Mouse (Mus musculus) forebrain, postnatal 0 days (tissue): ENCODE measurements around the gene Oard1. TPM values are rescaled to one million over a fixed set of nuclear protein-coding genes. Genes with fewer than 3 reads are reported as not detected.
A peak's percentile ranks its signal among the peaks of the same experiment; 100 is the strongest.

Source experiments
- ATAC-seq: fragments of 200-750 bp; cut with Nextera tagmentation; 2 replicates; pipeline ENCODE4 v1.8.0; 2017; ENCODE audit warnings: mild to moderate bottlenecking, moderate library complexity
- DNase-seq: peaks from one replicate; pipeline ENCODE4 v3.0.0-alpha.2; 2015
- H3K27ac ChIP-seq: fragments of 300-500 bp; sonication (generic); 2 replicates; pipeline ENCODE4 v1.5.1; 2014; ENCODE audit warnings: low read depth, mild to moderate bottlenecking, antibody characterized with exemption, low read length, moderate library complexity, mixed read lengths
- H3K27me3 ChIP-seq: fragments of 300-500 bp; sonication (generic); 2 replicates; pipeline ENCODE4 v1.6.1; 2014; ENCODE audit warnings: mild to moderate bottlenecking, low read length, mixed read lengths; ENCODE audit not compliant: insufficient read depth
- H3K36me3 ChIP-seq: fragments of 300-500 bp; sonication (generic); 2 replicates; pipeline ENCODE4 v1.6.1; 2014; ENCODE audit warnings: mild to moderate bottlenecking, moderate library complexity; ENCODE audit not compliant: insufficient read depth
- H3K4me1 ChIP-seq: fragments of 300-500 bp; sonication (generic); 2 replicates; pipeline ENCODE4 v1.6.1; 2014; ENCODE audit warnings: antibody characterized with exemption; ENCODE audit not compliant: insufficient read depth
- H3K4me2 ChIP-seq: fragments of 300-500 bp; sonication (generic); 2 replicates; pipeline ENCODE4 v1.6.1; 2014; ENCODE audit warnings: low read depth, mild to moderate bottlenecking, moderate library complexity
- H3K4me3 ChIP-seq: fragments of 300-500 bp; sonication (generic); 2 replicates; pipeline ENCODE4 v1.5.1; 2014; ENCODE audit warnings: low read depth, low read length, mixed read lengths
- H3K9ac ChIP-seq: fragments of 300-500 bp; sonication (generic); 2 replicates; pipeline ENCODE4 v1.6.1; 2014; ENCODE audit warnings: mild to moderate bottlenecking
- H3K9me3 ChIP-seq: fragments of 300-500 bp; sonication (generic); 2 replicates; pipeline ENCODE4 v1.6.1; 2016; ENCODE audit warnings: low read length
- CTCF ChIP-seq: sonication (generic); IDR thresholded peaks from 2 replicates; pipeline ENCODE4 v1.5.1; 2016; ENCODE audit warnings: antibody characterized with exemption, control low read depth, low read depth
- WGBS: fragments of 180-500 bp; shearing (Covaris S2); extraction: QIAGEN DNeasy Blood & Tissue Kit; methylation state at CpG from one replicate; pipeline ENCODE4 v1.1.7; 2014; 5-methylcytosine and 5-hydroxymethylcytosine counted together
- polyA plus RNA-seq: library from polyadenylated mRNA; unstranded; fragments of >200 nt; fragmentation: Nextera tagmentation; extraction: Ambion mirVana; gene quantifications from 2 replicates; pipeline ENCODE4 v1.2.1, GENCODE M21; 2015
- total RNA-seq: library from RNA; depleted of rRNA; stranded (reverse); fragments of >200 nt; gene quantifications from 2 replicates; pipeline ENCODE4 v1.2.3, GENCODE M21; 2014

Oard1 gene
- total and polyA plus RNA-seq, 2 experiments from 2014 or later, result 18.7 to 36.0 TPM

- WGBS, result 75% methylated on average over 5 of the region's 5 CpGs
- H3K27me3 ChIP-seq, result no peaks in the 10 kb centered on the region
- H3K9me3 ChIP-seq, result no peaks in the 10 kb centered on the region
- DNase-seq (no peak), ATAC-seq (no peak)
- no peaks in the 10 kb centered on the region for H3K4me1 ChIP-seq
- H3K36me3 ChIP-seq, result no peaks in the 10 kb centered on the region
- no peak overlapping the region for H3K4me3 ChIP-seq
- TF ChIP-seq CTCF, result no peak
- H3K4me2 ChIP-seq, result no peak overlapping the region
- no peak overlapping the region for H3K9ac ChIP-seq
- H3K27ac ChIP-seq, result no peak overlapping the region
Observed at GRCm38 (mm10) chr17:48434479-48434878, 24.7 kb downstream of the Oard1 start.

DNA sequence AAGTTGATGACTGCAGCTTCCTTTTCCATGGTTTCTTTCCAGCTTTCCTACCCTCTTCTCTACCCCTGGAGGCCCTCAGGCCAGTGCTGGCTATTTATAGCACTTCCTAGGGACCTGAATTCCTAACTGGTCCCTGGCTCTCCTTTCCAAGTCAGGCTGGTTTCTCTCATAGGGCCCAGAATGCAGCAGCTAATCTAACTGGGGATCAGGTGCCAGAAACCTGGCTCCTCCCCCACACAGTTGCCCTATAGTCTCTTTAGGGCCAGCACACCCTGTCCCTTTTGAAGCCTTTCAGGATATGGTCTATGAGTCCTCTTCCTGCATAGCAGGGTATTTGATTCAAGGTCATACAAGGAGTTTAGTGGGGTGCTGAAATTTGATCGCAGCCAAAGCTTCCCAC, 26.7 kb downstream of the Oard1 start:
- no peaks in the 10 kb centered on the region for H3K9me3 ChIP-seq
- H3K4me2 ChIP-seq, result no peak overlapping the region
- H3K4me3 ChIP-seq, result no peak overlapping the region
- no peaks in the 10 kb centered on the region for H3K36me3 ChIP-seq
- no peak for DNase-seq
- H3K27me3 ChIP-seq, result no peaks in the 10 kb centered on the region
- H3K4me1 ChIP-seq, result no peaks in the 10 kb centered on the region
- WGBS, result 73% methylated on average over 1 of the region's 1 CpGs
- H3K27ac ChIP-seq, result no peak overlapping the region
- no peak for TF ChIP-seq CTCF
- ATAC-seq, result no peak
- no peak overlapping the region for H3K9ac ChIP-seq

GRCm38 (mm10) chr17:48437421-48437911, 27.7 kb downstream of the Oard1 start:
- TF ChIP-seq CTCF, result peak; percentile 17; the same call in 1 of the 2 replicates
- Histone ChIP-seq H3K36me3 (no peaks in the 10 kb centered on the region), H3K4me3 (no peak overlapping the region), H3K27ac (peak overlapping the region; percentile 21; the same call in 1 of the 2 replicates), H3K9ac (no peak overlapping the region), H3K4me1 (no peaks in the 10 kb centered on the region), H3K27me3 (no peaks in the 10 kb centered on the region), H3K9me3 (no peaks in the 10 kb centered on the region), H3K4me2 (no peak overlapping the region)
- DNase-seq (no peak), ATAC-seq (peak; percentile 59)
- WGBS, result 32% methylated on average over 7 of the region's 7 CpGs

DNA sequence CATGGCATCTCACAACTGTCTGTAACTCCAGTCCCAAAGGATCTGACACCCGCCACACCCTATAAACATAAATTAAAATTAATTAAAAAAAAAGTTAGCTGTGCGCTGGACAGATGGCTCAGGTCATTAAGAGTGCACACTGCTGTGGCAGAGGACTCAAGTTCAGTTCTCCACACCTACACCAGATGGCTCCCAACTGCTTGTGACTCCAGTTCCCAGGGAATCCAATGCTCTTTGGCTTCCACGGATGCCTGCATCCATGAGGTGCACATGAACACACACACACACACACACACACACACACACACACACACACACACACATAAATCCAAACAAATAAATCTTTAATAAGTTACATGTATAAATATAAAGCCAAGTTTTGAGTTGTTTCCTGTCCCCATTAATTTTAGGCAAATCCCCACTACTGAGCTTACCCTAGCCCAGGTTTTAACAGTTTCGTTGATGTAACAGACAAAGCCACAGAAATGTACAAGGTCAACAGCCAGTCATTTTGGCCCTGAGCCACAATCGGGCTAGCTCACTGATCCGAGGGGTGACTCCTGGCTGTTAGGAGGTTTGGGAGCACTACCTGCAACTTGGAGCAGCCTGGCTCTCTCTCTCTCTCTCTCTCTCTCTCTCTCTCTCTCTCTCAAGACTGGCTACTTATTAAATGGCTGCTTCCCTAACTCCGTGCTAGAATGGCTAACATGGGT, 33.1 kb downstream of the Oard1 start:
- no peak overlapping the region for H3K9ac ChIP-seq
- no peak overlapping the region for H3K27ac ChIP-seq
- DNase-seq (no peak), ATAC-seq (no peak)
- WGBS, result 67% methylated on average over 7 of the region's 7 CpGs
- TF ChIP-seq CTCF, result no peak
- no peaks in the 10 kb centered on the region for H3K9me3 ChIP-seq
- no peak overlapping the region for H3K4me2 ChIP-seq
- no peaks in the 10 kb centered on the region for H3K27me3 ChIP-seq
- H3K4me3 ChIP-seq, result no peak overlapping the region
- H3K4me1 ChIP-seq, result no peaks in the 10 kb centered on the region
- no peaks in the 10 kb centered on the region for H3K36me3 ChIP-seq

- Histone ChIP-seq H3K9me3 (no peaks in the 10 kb centered on the region), H3K27me3 (no peaks in the 10 kb centered on the region), H3K27ac (no peak overlapping the region), H3K4me2 (no peak overlapping the region), H3K36me3 (no peaks in the 10 kb centered on the region), H3K9ac (no peak overlapping the region), H3K4me3 (no peak overlapping the region), H3K4me1 (no peaks in the 10 kb centered on the region)
- DNase-seq (no peak), ATAC-seq (no peak)
- no peak for TF ChIP-seq CTCF
- 54% methylated on average over 16 of the region's 16 CpGs for WGBS
Observed at GRCm38 (mm10) chr17:48443542-48444145, 33.8 kb downstream of the Oard1 start.

DNA sequence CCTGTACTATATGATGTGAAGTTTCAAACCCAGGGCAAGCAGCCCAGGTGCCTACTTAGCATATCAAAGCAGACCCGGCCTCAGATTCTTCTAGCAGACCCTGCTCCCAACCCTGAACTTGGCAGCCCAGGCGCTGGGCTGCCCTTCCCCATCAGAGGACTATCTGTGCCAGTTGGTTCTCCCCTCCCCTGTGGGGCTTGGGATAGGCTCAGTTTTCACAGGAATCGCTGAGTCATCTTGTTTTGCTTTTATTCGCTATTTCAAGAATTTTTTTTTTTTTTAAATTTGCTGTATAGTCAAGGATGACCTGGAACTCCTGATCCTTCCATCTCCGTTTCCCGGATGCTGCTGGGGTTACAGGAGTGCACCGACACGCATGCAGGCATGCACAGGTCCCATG, 37.9 kb downstream of the Oard1 start:
- Histone ChIP-seq H3K27me3 (no peaks in the 10 kb centered on the region), H3K4me3 (no peak overlapping the region)
- ATAC-seq, result no peak

DNA sequence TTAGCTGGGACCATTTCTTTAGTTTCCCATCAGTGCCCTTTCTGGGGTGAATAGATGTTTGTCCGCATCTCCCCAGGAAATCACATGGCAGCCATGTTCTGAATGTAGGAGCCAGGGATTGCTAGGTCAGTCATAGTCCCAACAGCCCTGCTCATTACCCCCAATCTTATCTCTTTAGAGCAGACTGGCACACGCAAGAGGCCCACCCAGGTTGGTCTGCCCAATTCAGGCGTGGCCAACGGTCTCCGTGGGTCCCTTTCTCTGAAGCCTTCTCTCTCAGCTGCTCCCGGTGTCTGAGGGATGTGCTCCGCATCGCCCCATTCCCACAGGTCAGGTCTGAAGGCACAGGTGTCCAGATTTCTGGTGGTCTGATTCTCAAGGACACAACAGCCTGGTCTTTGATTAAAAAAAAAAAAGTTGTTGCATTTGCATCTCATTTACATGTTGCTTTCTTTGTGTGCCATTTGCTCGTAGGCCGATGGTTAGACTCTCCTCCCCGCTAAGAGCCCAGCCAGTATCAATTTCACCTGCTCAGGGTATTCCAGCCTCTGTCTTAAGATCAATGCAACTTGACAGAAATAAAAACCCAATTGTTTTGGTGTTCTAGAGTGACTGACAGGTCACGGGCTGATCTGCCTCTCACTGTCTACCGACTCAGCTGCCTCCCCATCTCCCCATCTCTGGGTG, 41.0 kb downstream of the Oard1 start:
- no peak for DNase-seq
- no peak overlapping the region for H3K4me2 ChIP-seq
- WGBS, result 67% methylated on average over 13 of the region's 13 CpGs
- H3K27me3 ChIP-seq, result no peaks in the 10 kb centered on the region
- no peak overlapping the region for H3K27ac ChIP-seq
- H3K9me3 ChIP-seq, result no peaks in the 10 kb centered on the region
- ATAC-seq, result no peak
- no peak overlapping the region for H3K4me3 ChIP-seq
- H3K9ac ChIP-seq, result no peak overlapping the region
- TF ChIP-seq CTCF, result no peak
- H3K36me3 ChIP-seq, result no peaks in the 10 kb centered on the region
- H3K4me1 ChIP-seq, result no peaks in the 10 kb centered on the region

More for the DNA sequence above, 37.9 kb downstream of the Oard1 start:
- Histone ChIP-seq H3K9ac (no peak overlapping the region), H3K27ac (no peak overlapping the region), H3K4me1 (no peaks in the 10 kb centered on the region), H3K9me3 (no peaks in the 10 kb centered on the region), H3K4me2 (no peak overlapping the region), H3K36me3 (no peaks in the 10 kb centered on the region)
- DNase-seq, result no peak
- 74% methylated on average over 8 of the region's 8 CpGs for WGBS
- TF ChIP-seq CTCF, result no peak
